Mouse (Mus musculus) ES-Bruce4 (cell line): ENCODE data around the gene Me3. TPM values are rescaled to one million over a fixed set of nuclear protein-coding genes. Genes with fewer than 3 reads are reported as not detected.
A peak's percentile ranks its signal among the peaks of the same experiment; 100 is the strongest.

ENCODE experiments used
- H3K27ac ChIP-seq: 2 replicates; pipeline ENCODE4 v1.5.1; 2012; ENCODE audit warnings: low read length, inconsistent platforms; ENCODE audit not compliant: insufficient read depth
- H3K27me3 ChIP-seq: 2 replicates; pipeline ENCODE4 v1.6.1; 2012; ENCODE audit warnings: mild to moderate bottlenecking, low read length, inconsistent platforms; ENCODE audit not compliant: control insufficient read depth, poor library complexity, insufficient read depth, severe bottlenecking
- H3K36me3 ChIP-seq: 2 replicates; pipeline ENCODE4 v1.6.1; 2012; ENCODE audit warnings: inconsistent platforms, mild to moderate bottlenecking, low read length, moderate library complexity; ENCODE audit not compliant: control insufficient read depth, poor library complexity, insufficient read depth, severe bottlenecking
- H3K4me1 ChIP-seq: one replicate; pipeline ENCODE4 v1.8.1; 2011; ENCODE audit warnings: low read length; ENCODE audit not compliant: control insufficient read depth, insufficient read depth
- H3K4me3 ChIP-seq: 2 replicates; pipeline ENCODE4 v1.5.1; 2011; ENCODE audit warnings: low read depth, mild to moderate bottlenecking, low read length
- H3K9ac ChIP-seq: 2 replicates; pipeline ENCODE4 v1.6.1; 2012; ENCODE audit warnings: low read depth, mild to moderate bottlenecking, inconsistent platforms; ENCODE audit not compliant: poor library complexity, severe bottlenecking
- H3K9me3 ChIP-seq: replicated peaks from 2 replicates; pipeline ENCODE4 v1.6.1; 2012; ENCODE audit warnings: mild to moderate bottlenecking, low read length, inconsistent platforms; ENCODE audit not compliant: control insufficient read depth, poor library complexity, insufficient read depth, severe bottlenecking
- CTCF ChIP-seq: IDR thresholded peaks from one replicate; pipeline ENCODE4 v1.8.1; 2011; ENCODE audit warnings: low read depth, low read length
- EP300 ChIP-seq: IDR thresholded peaks from 2 replicates; pipeline ENCODE4 v1.6.1; 2011; ENCODE audit warnings: low read depth, low read length; ENCODE audit not compliant: insufficient read depth
- POLR2A ChIP-seq: IDR thresholded peaks from one replicate; pipeline ENCODE4 v1.8.1; 2011; ENCODE audit warnings: low read length; ENCODE audit not compliant: insufficient read depth
- polyA plus RNA-seq: library from polyadenylated mRNA; stranded (reverse); fragments of >200 nt; gene quantifications from 2 replicates; pipeline ENCODE4 v1.2.4, GENCODE M21; 2011; ENCODE audit warnings: low read depth; ENCODE audit not compliant: missing spikeins, insufficient read depth, insufficient read length

Gene Me3
- polyA plus RNA-seq, 1 experiment = 2.0 TPM

DNA sequence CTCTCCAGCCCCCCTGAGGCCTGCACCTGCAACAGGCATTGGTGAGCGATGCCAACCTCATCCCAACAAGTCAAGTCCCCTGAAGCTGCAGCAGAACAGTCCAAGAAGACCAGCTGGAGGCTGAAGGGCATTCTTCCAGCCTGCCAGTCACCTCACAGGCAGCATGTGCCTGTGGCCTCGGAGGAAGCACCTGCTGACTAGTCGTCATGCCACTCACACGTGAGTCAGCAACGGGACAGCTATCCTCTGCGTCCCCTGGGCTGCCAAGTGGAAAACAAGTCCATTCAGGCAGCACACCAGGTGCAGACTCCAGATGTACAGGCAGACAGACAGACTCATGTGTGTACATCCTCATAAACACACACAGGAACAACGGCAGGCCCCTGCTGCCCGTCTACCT, 203.4 kb downstream of the Me3 start:
- TF ChIP-seq CTCF (no peak), POLR2A (no peak), EP300 (no peak)

GRCm38 (mm10) chr7:89836676-89837075, 204.5 kb downstream of the Me3 start:
- no peaks in the 10 kb centered on the region for H3K36me3 ChIP-seq
- no peak for TF ChIP-seq EP300
- TF ChIP-seq POLR2A = no peak
- no peak for TF ChIP-seq CTCF
- H3K27me3 ChIP-seq = no peaks in the 10 kb centered on the region
- H3K9me3 ChIP-seq = no peaks in the 10 kb centered on the region
- H3K9ac ChIP-seq = no peak overlapping the region
- H3K4me1 ChIP-seq = no peaks in the 10 kb centered on the region
- no peak overlapping the region for H3K27ac ChIP-seq
- H3K4me3 ChIP-seq = no peak overlapping the region

More for the DNA sequence above, 203.4 kb downstream of the Me3 start:
- Histone ChIP-seq H3K4me3 (no peak overlapping the region), H3K27ac (no peak overlapping the region), H3K27me3 (no peaks in the 10 kb centered on the region), H3K36me3 (no peaks in the 10 kb centered on the region), H3K9ac (no peak overlapping the region), H3K4me1 (no peaks in the 10 kb centered on the region), H3K9me3 (no peaks in the 10 kb centered on the region)

DNA sequence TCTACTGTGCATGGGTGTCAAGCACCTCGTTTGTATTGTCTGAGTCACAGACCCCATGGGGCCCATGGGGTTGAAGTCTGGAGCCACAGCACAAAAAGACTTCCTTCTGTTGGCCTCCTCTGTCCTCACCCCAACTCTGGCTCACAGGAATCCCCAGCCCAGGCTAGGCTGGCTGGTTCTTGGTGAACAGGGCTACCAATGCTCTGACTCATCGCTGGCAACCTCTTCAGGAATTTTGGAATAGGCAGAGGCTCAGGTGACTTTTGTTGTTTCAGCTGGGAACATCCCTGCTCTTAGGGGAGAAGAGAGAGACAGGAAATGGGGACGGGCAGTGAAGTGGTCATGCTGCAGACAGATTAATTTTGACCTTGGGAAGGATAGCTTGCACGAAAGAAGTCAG, 205.6 kb downstream of the Me3 start:
- Histone ChIP-seq H3K9ac (no peak overlapping the region), H3K36me3 (no peaks in the 10 kb centered on the region), H3K27me3 (no peaks in the 10 kb centered on the region), H3K4me1 (no peaks in the 10 kb centered on the region), H3K27ac (no peak overlapping the region), H3K4me3 (no peak overlapping the region), H3K9me3 (no peaks in the 10 kb centered on the region)
- TF ChIP-seq POLR2A (no peak), CTCF (no peak), EP300 (no peak)

DNA sequence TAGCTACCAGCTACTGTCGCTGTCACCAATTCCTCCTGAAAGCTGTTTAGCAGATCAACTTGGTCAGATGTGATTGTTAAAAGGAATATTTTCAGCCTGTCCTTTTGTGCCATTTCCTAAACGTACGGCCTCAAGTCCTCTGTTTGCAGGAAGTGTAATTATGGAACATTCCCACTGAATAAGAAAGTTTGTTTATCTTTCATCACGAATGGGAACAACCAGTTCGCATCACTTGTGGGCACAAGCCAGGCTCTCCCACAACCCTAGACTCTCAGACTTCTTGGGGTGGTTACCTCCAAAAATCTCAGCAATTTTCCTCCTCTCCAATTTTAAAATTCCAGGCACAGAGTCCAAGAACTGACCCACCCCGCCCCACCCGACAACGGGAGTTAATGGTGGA, 207.5 kb downstream of the Me3 start:
- TF ChIP-seq EP300 (no peak), POLR2A (no peak), CTCF (no peak)
- no peaks in the 10 kb centered on the region for H3K36me3 ChIP-seq
- H3K27me3 ChIP-seq = no peaks in the 10 kb centered on the region
- H3K9ac ChIP-seq = no peak overlapping the region
- H3K27ac ChIP-seq = no peak overlapping the region
- H3K4me3 ChIP-seq = no peak overlapping the region
- no peaks in the 10 kb centered on the region for H3K4me1 ChIP-seq
- H3K9me3 ChIP-seq = no peaks in the 10 kb centered on the region

DNA sequence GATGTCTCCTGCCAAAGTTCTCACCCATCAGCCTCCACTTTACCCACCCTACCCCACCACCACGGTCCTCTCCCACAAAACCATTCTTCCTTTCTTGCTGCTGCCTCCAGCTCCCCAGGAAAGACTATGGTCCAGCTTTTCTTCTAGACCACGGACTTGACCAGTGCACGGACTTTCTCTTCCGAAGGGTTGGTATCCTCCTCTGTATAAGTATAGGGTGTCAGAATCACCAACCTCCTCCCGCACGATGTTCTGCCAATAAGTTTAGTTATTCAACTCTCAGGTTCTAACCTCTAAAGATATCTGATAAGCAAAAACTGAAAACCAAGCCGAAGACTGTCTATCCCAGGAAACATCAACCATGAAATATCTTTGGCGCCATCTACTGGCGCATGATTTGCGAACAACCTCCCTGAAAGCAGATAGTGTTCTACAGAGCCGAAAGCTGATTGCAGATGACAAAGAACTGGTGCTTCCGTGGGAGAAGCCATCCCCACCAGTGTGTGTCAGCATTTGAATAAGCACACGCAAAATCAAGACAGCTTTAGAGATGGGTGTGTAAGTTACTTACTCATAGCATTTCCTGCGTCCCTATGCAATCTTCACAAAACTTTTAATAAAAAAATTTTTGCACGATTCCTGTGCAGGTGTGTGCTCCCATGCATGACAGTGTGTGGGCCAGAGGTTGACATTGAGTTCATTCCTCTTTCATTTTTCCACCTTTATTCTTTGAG, 209.6 kb downstream of the Me3 start:
- Histone ChIP-seq H3K36me3 (no peaks in the 10 kb centered on the region), H3K4me3 (no peak overlapping the region), H3K9ac (no peak overlapping the region), H3K27me3 (no peaks in the 10 kb centered on the region), H3K27ac (no peak overlapping the region), H3K9me3 (no peaks in the 10 kb centered on the region), H3K4me1 (no peaks in the 10 kb centered on the region)
- TF ChIP-seq CTCF (peak; percentile 29), POLR2A (no peak)

DNA sequence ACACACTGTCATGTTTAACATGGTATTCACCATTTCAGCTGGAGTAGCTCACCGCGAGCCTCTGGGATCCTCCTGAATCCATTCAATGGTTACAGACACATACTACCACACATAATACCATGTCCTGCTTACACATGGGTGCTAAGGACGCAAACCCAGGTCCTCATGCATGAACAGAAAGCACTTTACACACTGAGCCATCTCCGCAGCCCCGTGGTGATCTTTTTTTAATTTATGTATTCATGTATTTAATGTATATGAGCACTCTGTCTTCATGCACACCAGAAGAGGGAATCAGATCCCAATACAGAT, 210.2 kb downstream of the Me3 start:
- Histone ChIP-seq H3K27me3 (no peaks in the 10 kb centered on the region), H3K9ac (no peak overlapping the region), H3K36me3 (no peaks in the 10 kb centered on the region), H3K4me1 (no peaks in the 10 kb centered on the region), H3K4me3 (no peak overlapping the region), H3K27ac (no peak overlapping the region), H3K9me3 (no peaks in the 10 kb centered on the region)
- no peak for TF ChIP-seq POLR2A
- TF ChIP-seq CTCF = no peak
- no peak for TF ChIP-seq EP300
